Mouse (Mus musculus): Measurements from ENCODE around the gene Ogfod1. TPM values are rescaled to one million over a fixed set of nuclear protein-coding genes. Genes with fewer than 3 reads are reported as not detected.

Ogfod1 gene
- 17.9 TPM for polyA plus RNA-seq (2014; fragmentation: Illumina TruSeq; extraction: RNeasy Lipid Tissue Mini Kit (QIAGEN cat#74804); ENCODE audit: low read depth, low replicate concordance)

DNA sequence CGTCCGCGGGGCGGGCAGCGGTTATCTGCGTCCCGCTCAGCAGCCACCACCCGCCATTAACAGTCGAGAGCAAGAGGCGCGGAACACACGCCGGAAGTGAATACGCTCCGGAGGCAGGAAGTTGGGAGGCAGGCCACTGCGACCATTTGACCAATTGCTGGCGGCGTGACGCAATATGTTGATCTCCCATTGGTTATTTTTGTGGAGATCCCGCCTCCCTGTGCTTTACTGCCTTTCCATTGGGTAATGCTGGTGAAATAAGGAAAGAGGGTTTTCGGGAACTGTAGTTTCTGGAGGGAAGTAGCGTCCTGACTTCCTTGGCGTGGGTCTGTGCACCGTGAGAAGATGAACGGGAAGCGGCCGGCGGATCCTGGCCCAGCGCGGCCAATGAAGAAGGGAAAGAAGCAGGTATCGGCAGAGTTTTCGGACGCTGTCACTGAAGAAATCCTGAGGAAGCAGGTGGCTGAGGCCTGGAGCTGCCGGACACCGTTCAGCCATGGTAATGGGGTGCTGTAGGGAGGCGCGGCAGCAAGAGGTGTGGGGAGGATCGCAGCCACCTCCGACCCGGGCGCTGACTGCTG, at the start of gene Ogfod1, which contains the start of gene Nudt21:
TSS of gene Ogfod1 (plus strand) at position 255 of the 581 bp plus-strand sequence.
TSS of gene Nudt21 (minus strand) at position 88 of the 581 bp plus-strand sequence.

DNA sequence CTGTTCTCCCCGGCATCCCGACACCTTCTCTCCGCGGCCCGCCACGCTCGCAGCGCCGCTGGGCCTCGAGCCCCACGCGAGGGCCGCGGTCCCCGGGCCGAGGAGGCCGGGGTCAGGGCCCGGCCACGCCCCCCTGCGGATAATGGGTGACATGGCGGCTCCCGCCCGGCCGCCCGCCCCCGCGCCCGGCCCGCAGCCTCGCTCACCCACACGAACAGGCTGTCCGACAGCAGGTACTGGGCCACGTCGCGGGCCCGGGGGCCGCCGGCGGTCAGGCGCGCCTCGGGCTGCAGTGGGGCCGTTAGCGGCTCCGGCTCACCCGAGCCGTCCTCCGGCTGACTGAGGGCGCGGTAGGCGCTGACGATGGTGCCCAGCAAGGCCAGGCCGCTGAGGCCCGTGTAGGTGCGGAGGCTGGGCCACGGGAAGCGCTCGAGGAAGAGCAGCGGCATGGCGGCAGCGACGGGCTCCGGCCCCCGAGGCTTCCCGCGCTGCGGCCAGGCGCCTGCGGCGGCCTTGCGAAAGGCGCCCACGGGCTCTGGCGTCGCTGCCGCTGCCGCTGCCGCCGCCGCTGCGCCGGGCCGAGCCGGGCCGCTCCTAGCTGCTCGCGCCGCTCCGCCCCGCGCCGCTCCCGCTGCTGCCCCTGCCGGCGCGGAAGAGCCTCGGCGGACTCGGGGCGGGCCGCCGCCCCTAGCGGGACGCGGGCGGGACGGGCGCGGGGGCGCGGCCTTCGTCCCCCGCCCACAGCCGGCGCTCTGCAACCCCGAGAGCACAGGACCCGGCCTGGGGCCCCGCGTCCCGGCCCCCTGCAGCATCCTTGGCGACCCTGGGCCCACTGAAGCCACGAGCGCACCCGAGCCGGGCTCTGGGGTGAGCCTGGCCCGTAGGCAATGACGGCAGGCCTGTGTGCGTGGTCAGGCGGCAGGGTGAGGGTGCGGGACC, 24.7 kb upstream of the Ogfod1 start, which contains the start of gene Amfr:
TSS of gene Amfr (minus strand) at position 830 of the 939 bp plus-strand sequence.

DNA sequence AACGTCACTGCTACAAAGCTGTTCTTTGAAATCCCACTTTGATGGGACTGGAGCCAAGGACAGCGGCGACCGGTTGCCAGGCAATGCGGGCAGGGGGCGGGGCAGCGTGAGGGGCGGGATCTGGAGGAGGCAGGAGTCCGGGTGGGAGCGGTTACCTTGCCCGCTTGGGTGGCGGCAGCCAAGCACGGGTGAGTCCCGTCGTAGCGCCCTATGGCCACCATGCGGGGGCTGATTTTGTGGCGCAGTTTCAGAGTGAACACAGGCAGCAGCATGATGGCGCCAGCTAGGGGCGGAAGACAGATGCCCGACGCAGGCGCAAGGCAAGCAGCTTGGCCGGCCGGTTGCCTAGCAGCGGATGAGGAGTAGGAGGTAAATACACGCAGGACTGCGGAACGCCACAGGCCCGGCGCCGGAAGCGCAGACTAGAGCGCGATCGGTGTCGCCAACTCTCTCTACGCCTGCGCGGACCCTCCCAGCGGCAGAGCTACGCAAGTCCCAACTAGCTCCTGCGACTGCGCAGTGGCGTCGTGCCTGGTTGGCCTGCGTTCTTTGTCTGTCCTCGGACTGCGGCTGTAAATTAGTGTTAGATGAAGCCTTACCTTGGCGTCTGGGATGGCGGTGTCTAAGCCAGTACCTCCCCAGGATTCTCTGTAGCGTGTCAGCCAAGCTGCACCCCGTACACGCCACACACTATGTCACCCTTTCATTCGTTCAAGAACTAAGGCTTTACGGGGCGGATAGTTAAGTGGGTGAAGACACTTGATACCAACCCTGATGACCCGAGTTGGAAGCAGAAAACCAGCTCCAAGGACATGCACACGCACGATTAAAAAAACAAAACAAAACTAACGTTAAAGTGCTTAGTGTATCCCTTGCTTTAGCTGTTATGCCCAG, 61.3 kb downstream of the Ogfod1 start, which contains the start of gene Bbs2:
TSS of gene Bbs2 (minus strand) at position 848 of the 894 bp plus-strand sequence.

Other genes with a start within 250 kb of the Ogfod1 start
- 29.0 TPM for gene Gnao1, start 227.2 kb upstream of the Ogfod1 start, polyA plus RNA-seq (2014; fragmentation: Illumina TruSeq; extraction: RNeasy Lipid Tissue Mini Kit (QIAGEN cat#74804); ENCODE audit: low read depth, low replicate concordance)
- gene Amfr, start 24.4 kb upstream of the Ogfod1 start, polyA plus RNA-seq (2014; fragmentation: Illumina TruSeq; extraction: RNeasy Lipid Tissue Mini Kit (QIAGEN cat#74804); ENCODE audit: low read depth, low replicate concordance), result 89.5 TPM
- 21.4 TPM for gene Nudt21, start 167 bp upstream of the Ogfod1 start, polyA plus RNA-seq (2014; fragmentation: Illumina TruSeq; extraction: RNeasy Lipid Tissue Mini Kit (QIAGEN cat#74804); ENCODE audit: low read depth, low replicate concordance)
- 18.9 TPM for gene Bbs2, start 61.7 kb downstream of the Ogfod1 start, polyA plus RNA-seq (2014; fragmentation: Illumina TruSeq; extraction: RNeasy Lipid Tissue Mini Kit (QIAGEN cat#74804); ENCODE audit: low read depth, low replicate concordance)
- not detected for gene Mt4, start 100.0 kb downstream of the Ogfod1 start, polyA plus RNA-seq (2014; fragmentation: Illumina TruSeq; extraction: RNeasy Lipid Tissue Mini Kit (QIAGEN cat#74804); ENCODE audit: low read depth, low replicate concordance)
- 8.0 TPM for gene Mt3, start 115.4 kb downstream of the Ogfod1 start, polyA plus RNA-seq (2014; fragmentation: Illumina TruSeq; extraction: RNeasy Lipid Tissue Mini Kit (QIAGEN cat#74804); ENCODE audit: low read depth, low replicate concordance)
- gene Mt2, start 135.5 kb downstream of the Ogfod1 start, polyA plus RNA-seq (2014; fragmentation: Illumina TruSeq; extraction: RNeasy Lipid Tissue Mini Kit (QIAGEN cat#74804); ENCODE audit: low read depth, low replicate concordance), result 100 TPM
- gene Mt1, start 141.9 kb downstream of the Ogfod1 start, polyA plus RNA-seq (2014; fragmentation: Illumina TruSeq; extraction: RNeasy Lipid Tissue Mini Kit (QIAGEN cat#74804); ENCODE audit: low read depth, low replicate concordance), result 405 TPM
- gene Nup93, start 177.4 kb downstream of the Ogfod1 start, polyA plus RNA-seq (2014; fragmentation: Illumina TruSeq; extraction: RNeasy Lipid Tissue Mini Kit (QIAGEN cat#74804); ENCODE audit: low read depth, low replicate concordance), result 17.2 TPM

Measured in heart, adult 10 weeks (tissue).